Mouse (Mus musculus): ENCODE measurements at regions not wholly inside any gene's neighbourhood (a gene's known extent, or its start where the extent isn't known, plus 50 kb on each side); places are given as distances from the start of the nearest gene placed in this dataset.

DNA sequence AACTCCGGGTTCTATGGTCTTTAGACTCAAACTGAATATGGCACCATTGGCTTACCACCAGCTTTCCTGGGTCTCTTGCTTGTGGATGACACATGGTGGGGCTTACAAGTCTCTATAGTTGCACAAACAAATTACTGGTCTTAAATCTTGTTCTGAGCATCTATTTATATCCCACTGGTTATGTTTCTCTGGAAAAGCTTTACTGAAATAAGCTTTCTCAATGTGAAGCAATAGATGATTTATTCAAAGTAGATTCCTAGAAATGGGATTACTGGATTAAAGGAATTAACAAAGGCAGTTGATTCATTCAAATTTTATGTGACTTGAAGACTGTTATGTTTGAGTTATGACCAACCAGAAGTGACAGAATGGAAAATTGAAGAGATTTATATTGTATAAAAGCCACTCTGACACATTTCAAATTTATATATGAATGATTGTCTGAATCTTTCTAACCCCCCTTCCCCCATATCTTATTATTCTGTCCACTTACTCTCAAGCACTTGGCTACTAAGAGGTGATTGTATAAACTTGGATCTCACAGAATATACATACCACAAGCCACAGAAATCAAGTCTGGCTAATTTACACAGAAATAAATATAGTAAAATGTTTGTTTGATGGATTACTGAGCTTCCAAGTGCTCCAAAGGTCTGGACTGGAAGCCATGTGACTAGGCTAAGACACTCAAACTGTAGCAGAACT lies 113.4 kb upstream of the C1qtnf3 start:
- DNase-seq = no peak

- no peak for DNase-seq
Measured at GRCm38 (mm10) chr15:10840621-10841034, 111.5 kb upstream of the C1qtnf3 start.

- no peak for DNase-seq
Measured at GRCm38 (mm10) chr15:10843060-10843695, 109.0 kb upstream of the C1qtnf3 start.

GRCm38 (mm10) chr15:10846722-10847121 lies 105.4 kb upstream of the C1qtnf3 start:
- no peak for DNase-seq

- no peak for DNase-seq
Measured at GRCm38 (mm10) chr15:10864004-10864775, 87.9 kb upstream of the C1qtnf3 start.

- no peak for DNase-seq
Measured at GRCm38 (mm10) chr15:10865109-10865508, 87.0 kb upstream of the C1qtnf3 start.

DNA sequence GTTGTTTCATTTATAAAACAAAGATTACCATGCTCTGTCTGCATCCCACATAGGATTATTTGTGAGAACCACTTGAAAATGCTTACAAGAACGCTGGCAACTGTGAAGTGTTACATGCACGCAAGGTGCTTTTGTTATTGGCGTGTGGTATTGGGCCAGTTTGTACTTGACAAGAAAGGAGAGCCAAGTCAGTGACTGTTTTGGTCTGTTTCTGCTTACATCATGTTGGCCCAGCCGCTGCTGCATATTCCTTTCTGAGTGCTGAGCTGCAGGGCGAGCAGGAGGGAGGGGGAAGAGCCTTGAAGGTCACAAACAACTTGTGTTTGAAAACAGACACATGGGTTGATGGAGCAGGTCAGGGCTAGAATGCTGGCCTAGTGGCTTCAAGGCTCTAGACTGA lies 85.3 kb upstream of the C1qtnf3 start:
- DNase-seq = no peak

DNA sequence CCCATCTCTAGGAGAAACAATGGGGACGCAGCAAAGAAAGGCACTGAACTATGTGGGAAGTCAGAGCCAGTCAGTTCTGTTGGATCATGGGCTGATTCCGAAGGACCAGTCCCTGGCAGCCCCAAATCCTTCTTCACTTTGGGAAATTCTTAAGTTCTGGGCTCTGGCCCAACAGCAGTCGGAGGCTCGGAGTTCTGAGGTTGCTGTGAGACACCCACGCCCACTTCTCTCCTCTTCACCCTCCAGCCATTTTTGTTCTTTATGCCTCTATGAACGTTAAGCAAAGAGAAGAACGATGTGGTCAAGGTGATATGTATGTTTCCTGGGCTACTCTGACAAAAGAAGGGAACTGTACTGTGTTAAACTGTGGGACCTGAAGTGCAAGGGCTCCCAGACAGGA lies 84.0 kb upstream of the C1qtnf3 start:
- no peak for DNase-seq

DNA sequence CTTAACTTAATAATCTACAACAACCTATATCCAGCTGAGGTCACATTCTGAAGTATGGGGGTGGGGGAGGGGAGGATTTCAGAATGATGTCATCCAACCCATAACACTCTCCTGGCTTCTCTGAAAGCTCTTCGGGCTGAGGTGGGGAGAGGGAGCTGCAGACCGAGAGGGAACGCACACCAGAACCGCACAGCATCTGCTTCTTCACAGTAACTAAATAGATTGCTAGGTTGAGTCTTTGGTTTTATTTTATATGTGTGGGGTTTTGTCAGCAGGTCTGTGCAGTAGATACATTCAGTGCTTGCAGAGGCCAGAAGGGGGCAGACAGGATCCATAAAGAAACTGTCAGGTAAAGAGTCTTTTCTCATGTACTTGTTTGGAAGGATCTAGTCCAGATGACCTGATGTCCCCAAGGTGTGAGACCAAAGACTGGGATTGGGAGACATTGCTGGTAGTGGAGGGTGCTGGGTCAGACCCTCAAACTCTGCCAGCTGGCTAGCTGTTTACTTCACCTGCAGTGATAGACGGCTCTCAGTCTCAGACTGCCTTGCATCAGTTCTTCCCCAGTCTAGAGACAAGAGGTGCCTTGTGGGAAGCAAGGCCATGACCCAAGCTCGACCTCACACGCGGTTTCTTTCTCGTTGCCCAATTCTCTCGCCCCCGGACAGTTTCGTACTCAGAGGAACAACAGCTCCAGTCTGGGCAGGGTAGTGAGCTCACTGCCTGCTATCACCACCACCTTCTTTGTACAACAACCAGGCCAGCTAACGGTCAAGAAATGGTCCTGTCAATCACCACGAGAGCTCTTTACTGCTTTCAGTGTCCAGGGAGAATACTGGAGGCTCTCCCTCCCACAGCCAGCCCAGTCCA lies 83.2 kb upstream of the C1qtnf3 start:
- peak; percentile 15 for DNase-seq

GRCm38 (mm10) chr15:10869879-10870278 lies 82.3 kb upstream of the C1qtnf3 start:
- peak; percentile 29 for DNase-seq

GRCm38 (mm10) chr15:10872322-10872967 lies 79.7 kb upstream of the C1qtnf3 start:
- DNase-seq = peak; percentile 26

- DNase-seq = no peak
Measured at GRCm38 (mm10) chr15:10876328-10876727, 75.8 kb upstream of the C1qtnf3 start.

- no peak for DNase-seq
Measured at GRCm38 (mm10) chr15:10881726-10882125, 70.4 kb upstream of the C1qtnf3 start.

- DNase-seq = no peak
Measured at GRCm38 (mm10) chr15:10887990-10888389, 64.1 kb upstream of the C1qtnf3 start.

DNA sequence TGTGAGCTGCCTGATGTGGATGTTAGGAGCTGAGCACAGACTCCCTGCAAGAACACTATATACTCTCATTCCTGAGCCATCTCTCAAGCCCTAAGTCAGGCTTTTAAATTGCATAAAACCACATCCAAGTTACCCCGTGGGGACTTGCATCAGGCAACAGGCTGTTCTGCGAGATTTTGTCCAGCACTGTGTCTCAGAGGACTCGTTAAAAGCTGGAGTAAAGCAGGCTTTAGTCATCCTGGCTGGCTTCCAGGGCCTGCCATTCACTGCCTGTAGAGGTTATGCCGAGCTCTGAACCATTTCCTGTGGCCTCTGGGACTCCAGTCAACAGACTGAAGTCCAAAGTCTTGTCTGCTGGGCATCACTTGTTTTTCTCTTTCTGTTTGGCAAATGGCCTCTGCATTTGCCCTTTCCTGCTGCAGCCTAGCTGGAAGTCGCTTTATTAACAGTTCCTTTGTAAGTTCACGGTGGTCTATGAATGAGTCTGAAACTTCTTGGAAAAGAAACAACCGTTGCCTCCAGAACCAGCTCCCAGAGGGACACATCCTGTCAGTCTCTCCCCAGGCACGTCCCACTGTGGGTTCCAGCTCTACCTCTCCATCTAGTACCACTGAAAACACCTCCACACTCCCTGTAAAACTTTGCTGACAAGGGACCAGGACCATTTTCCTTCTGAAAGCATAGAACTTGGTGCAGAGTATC lies 61.8 kb upstream of the C1qtnf3 start:
- DNase-seq = peak; percentile 90

- DNase-seq = no peak
Measured at GRCm38 (mm10) chr15:10898309-10898708, 53.8 kb upstream of the C1qtnf3 start.

- no peak for DNase-seq
Measured at GRCm38 (mm10) chr15:10898715-10899486, 53.2 kb upstream of the C1qtnf3 start.

DNA sequence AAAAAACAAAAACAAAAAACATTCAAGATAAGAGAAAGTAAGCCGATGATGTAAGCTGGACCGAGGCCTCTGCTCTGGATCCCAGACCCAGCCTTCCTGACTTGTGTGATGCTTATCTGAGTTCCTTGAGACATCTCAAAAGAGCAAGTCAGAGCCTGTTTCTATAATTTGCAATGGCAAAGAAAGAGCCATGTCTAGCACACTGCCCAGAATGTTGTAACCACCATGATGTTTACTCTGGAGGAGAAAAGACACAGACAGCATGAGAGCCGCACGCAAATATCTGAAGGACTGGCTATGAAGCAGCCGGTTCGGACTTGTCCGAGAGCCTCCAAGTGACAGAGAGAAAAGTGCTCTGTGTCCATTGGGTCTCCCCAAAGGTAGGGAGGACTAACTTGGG lies 52.2 kb upstream of the C1qtnf3 start:
- no peak for DNase-seq

- peak; percentile 66 for DNase-seq
Measured at GRCm38 (mm10) chr15:10901075-10901474, 51.1 kb upstream of the C1qtnf3 start.

DNA sequence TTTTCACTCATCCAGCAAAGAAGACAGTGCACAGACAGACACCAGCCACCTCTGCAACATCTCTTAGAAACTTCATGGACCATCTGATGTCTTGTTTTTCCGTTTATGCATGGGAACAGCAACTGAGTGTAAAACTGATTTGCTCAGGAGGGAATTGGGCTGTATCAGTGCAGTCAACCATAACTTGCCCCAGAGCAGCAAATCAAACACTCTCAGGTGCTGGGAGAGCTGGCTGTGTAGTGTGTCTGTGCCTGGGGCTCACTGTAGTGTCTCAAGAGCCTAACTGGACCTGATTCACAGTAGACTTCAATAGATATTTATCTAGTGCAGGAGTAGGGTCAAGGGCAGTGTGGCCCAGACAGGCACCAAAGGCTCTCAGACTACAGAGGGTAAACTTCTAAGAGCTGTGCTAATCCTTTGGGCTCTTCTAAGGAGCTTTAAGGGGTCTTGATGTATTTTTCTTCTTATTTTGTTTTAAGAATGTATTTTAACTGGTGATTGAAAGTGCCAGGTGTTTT lies 50.3 kb upstream of the C1qtnf3 start:
- no peak for DNase-seq
